Mouse (Mus musculus) CH12.LX (cell line): ENCODE measurements at regions not wholly inside any gene's neighbourhood (a gene's known extent, or its start where the extent isn't known, plus 50 kb on each side); places are given as distances from the start of the nearest gene placed in this dataset.

Experiments used
- DNase-seq: peaks from one replicate; pipeline ENCODE4 v3.0.0-alpha.2; 2013; ENCODE audit errors: extremely low read depth
- H3K27ac ChIP-seq: 2 replicates; pipeline ENCODE4 v1.5.1; 2012; ENCODE audit warnings: low read depth, mild to moderate bottlenecking, control low read depth, moderate library complexity; ENCODE audit not compliant: insufficient read depth
- H3K27me3 ChIP-seq: replicated peaks from 2 replicates; pipeline ENCODE3; 2012; ENCODE audit warnings: inconsistent platforms
- H3K36me3 ChIP-seq, 2 experiments: replicated peaks in 1 of 2; 2 replicates each; pipeline versions ENCODE3 to v1.6.1; 2012; ENCODE audit warnings: inconsistent platforms in 1 of 2, low read length in 1 of 2, mild to moderate bottlenecking in 1 of 2, mixed read lengths in 1 of 2, moderate library complexity in 1 of 2; ENCODE audit not compliant: control insufficient read depth in 1 of 2, insufficient read depth in 1 of 2
- H3K4me1 ChIP-seq, 2 experiments: 2 replicates each; pipeline ENCODE4 v1.6.1; 2012; ENCODE audit warnings: inconsistent platforms in 1 of 2, moderate library complexity in 1 of 2; ENCODE audit not compliant: insufficient read depth in 2 of 2, control insufficient read depth in 1 of 2
- H3K4me2 ChIP-seq: 2 replicates; pipeline ENCODE4 v1.6.1; 2012; ENCODE audit warnings: low read depth, mild to moderate bottlenecking, control low read depth; ENCODE audit not compliant: poor library complexity, insufficient read depth, severe bottlenecking
- H3K4me3 ChIP-seq, 3 experiments: fragments of 150-350 bp in 1 of 3; sonication (generic) in 1 of 3; replicated peaks in 1 of 3; 2 replicates each; pipeline versions ENCODE3 to v1.5.1; 2011 to 2012; ENCODE audit warnings: low read depth in 2 of 3, low read length in 2 of 3, mild to moderate bottlenecking in 2 of 3, moderate library complexity in 2 of 3, control low read depth in 1 of 3, improper control_type of control experiment in 1 of 3, inconsistent platforms in 1 of 3, mixed read lengths in 1 of 3; ENCODE audit not compliant: poor library complexity in 1 of 3
- H3K79me2 ChIP-seq: replicated peaks from 2 replicates; pipeline ENCODE4 v1.6.1; 2012; ENCODE audit warnings: mild to moderate bottlenecking, moderate library complexity; ENCODE audit not compliant: control insufficient read depth, poor library complexity, insufficient read depth, severe bottlenecking; ENCODE audit errors: extremely low read depth
- H3K9ac ChIP-seq: 2 replicates; pipeline ENCODE4 v1.6.1; 2012; ENCODE audit warnings: low read depth, mild to moderate bottlenecking, control low read depth, moderate library complexity; ENCODE audit not compliant: insufficient read depth
- H3K9me3 ChIP-seq: replicated peaks from 2 replicates; pipeline ENCODE3; 2012; ENCODE audit warnings: low read length, inconsistent platforms, mixed read lengths
- ELF1 ChIP-seq: IDR thresholded peaks from 2 replicates; pipeline ENCODE4 v1.6.1; 2014; ENCODE audit warnings: low read depth, mild to moderate bottlenecking, inconsistent platforms, low read length, improper control_type of control experiment
- EP300 ChIP-seq: IDR thresholded peaks from 2 replicates; pipeline ENCODE4 v1.6.1; 2011; ENCODE audit warnings: low read length, improper control_type of control experiment
- ETS1 ChIP-seq: conservative IDR thresholded peaks from 2 replicates; pipeline ENCODE4 v1.6.1; 2012; ENCODE audit warnings: low read depth, mild to moderate bottlenecking, inconsistent platforms, low read length, improper control_type of control experiment, moderate library complexity
- GABPA ChIP-seq: IDR thresholded peaks from 2 replicates; pipeline ENCODE4 v1.6.1; 2012; ENCODE audit warnings: low read depth, low read length, improper control_type of control experiment, inconsistent platforms; ENCODE audit not compliant: insufficient replicate concordance
- HCFC1 ChIP-seq: IDR thresholded peaks from 2 replicates; pipeline ENCODE4 v1.6.1; 2012; ENCODE audit warnings: low read depth, mild to moderate bottlenecking, inconsistent platforms, low read length, improper control_type of control experiment
- IRF4 ChIP-seq: IDR thresholded peaks from 2 replicates; pipeline ENCODE4 v1.6.1; 2014; ENCODE audit warnings: low read depth, mild to moderate bottlenecking, inconsistent platforms, low read length, improper control_type of control experiment
- JUND ChIP-seq: conservative IDR thresholded peaks from 2 replicates; pipeline ENCODE4 v1.6.1; 2011; ENCODE audit warnings: low read depth, low read length, improper control_type of control experiment
- MEF2A ChIP-seq: IDR thresholded peaks from 2 replicates; pipeline ENCODE4 v1.6.1; 2014; ENCODE audit warnings: low read depth, mild to moderate bottlenecking, inconsistent platforms, low read length, improper control_type of control experiment, borderline replicate concordance
- NELFE ChIP-seq: IDR thresholded peaks from 2 replicates; pipeline ENCODE4 v1.6.1; 2011; ENCODE audit warnings: low read depth, low read length, improper control_type of control experiment
- PAX5 ChIP-seq: IDR thresholded peaks from 2 replicates; pipeline ENCODE4 v1.6.1; 2012; ENCODE audit warnings: low read length, inconsistent platforms, mixed read lengths
- RAD21 ChIP-seq: IDR thresholded peaks from 2 replicates; pipeline ENCODE4 v1.6.1; 2011; ENCODE audit warnings: low read depth, mild to moderate bottlenecking, low read length, improper control_type of control experiment, moderate library complexity
- TCF12 ChIP-seq: IDR thresholded peaks from 2 replicates; pipeline ENCODE4 v1.6.1; 2014; ENCODE audit warnings: low read depth, mild to moderate bottlenecking, inconsistent platforms, low read length, improper control_type of control experiment
- ZC3H11A ChIP-seq: IDR thresholded peaks from 2 replicates; pipeline ENCODE4 v1.6.1; 2012; ENCODE audit warnings: low read depth, mild to moderate bottlenecking, inconsistent platforms, low read length, improper control_type of control experiment
- ZKSCAN1 ChIP-seq: IDR thresholded peaks from 2 replicates; pipeline ENCODE4 v1.6.1; 2012; ENCODE audit warnings: low read depth, inconsistent platforms, low read length, improper control_type of control experiment, borderline replicate concordance
- ZMIZ1 ChIP-seq: IDR thresholded peaks from 2 replicates; pipeline ENCODE4 v1.6.1; 2012; ENCODE audit warnings: low read depth, mild to moderate bottlenecking, inconsistent platforms, low read length, improper control_type of control experiment
- ZNF384 ChIP-seq: IDR thresholded peaks from 2 replicates; pipeline ENCODE4 v1.6.1; 2012; ENCODE audit warnings: low read depth, low read length, improper control_type of control experiment, inconsistent platforms
- dilution Hi-C: fragments of 300-500 bp; cut with MboI; formaldehyde crosslinking; loops from 2 replicates; pipeline ENCODE4 v1.14.3; 2020; ENCODE audit warnings: low sequenced_read_pairs; ENCODE audit not compliant: extremely low pct_unique_long_range_greater_than_20kb, extremely low pct_ligation_motif_present
- in situ Hi-C: fragments of 300-500 bp; cut with MboI; formaldehyde crosslinking; loops from 3 replicates; pipeline ENCODE4 v1.14.3; 2019; ENCODE audit warnings: low sequenced_read_pairs, low pct_ligation_motif_present, low pct_unique_long_range_greater_than_20kb, mixed read lengths

- Histone ChIP-seq H3K4me3 (no peak overlapping the region), H3K4me1 (no peaks in the 10 kb centered on the region), H3K27me3 (no peaks in the 10 kb centered on the region), H3K9me3 (no peaks in the 10 kb centered on the region), H3K79me2 (no peaks in the 10 kb centered on the region), H3K4me2 (no peak overlapping the region), H3K27ac (no peak overlapping the region), H3K36me3 (no peaks in the 10 kb centered on the region), H3K9ac (no peak overlapping the region)
- dilution Hi-C loops: no loop called here
- in situ Hi-C loops: no loop called here
- TF ChIP-seq JUND (no peak), NELFE (no peak), ETS1 (no peak), GABPA (no peak), PAX5 (no peak), HCFC1 (no peak), ELF1 (no peak), ZKSCAN1 (no peak), ZMIZ1 (no peak)
- no peak for DNase-seq
Measured at GRCm38 (mm10) chr6:16165012-16165411, 444.6 kb downstream of the Mdfic start.

GRCm38 (mm10) chr6:16171871-16172270, 451.4 kb downstream of the Mdfic start:
- dilution Hi-C loops: no loop called here
- Histone ChIP-seq H3K9me3 (no peaks in the 10 kb centered on the region), H3K27ac (no peak overlapping the region), H3K9ac (no peak overlapping the region), H3K79me2 (no peaks in the 10 kb centered on the region), H3K36me3 (no peaks in the 10 kb centered on the region), H3K27me3 (no peaks in the 10 kb centered on the region), H3K4me3 (no peak overlapping the region), H3K4me2 (no peak overlapping the region), H3K4me1 (peaks cover 2 to 13% of the 10 kb centered on the region in 2 experiments; a peak in 3 of 4 replicates)
- TF ChIP-seq MEF2A (no peak), IRF4 (peak; percentile 85), ZNF384 (peak; percentile 91), JUND (no peak), TCF12 (no peak), PAX5 (no peak), RAD21 (no peak), EP300 (peak; percentile 45; the same call in 1 of the 2 replicates), ZC3H11A (no peak)
- in situ Hi-C loops: no loop called here
- peak; percentile 34 for DNase-seq
